Mouse (Mus musculus) small intestine, adult 2 months (tissue): ENCODE measurements at regions not wholly inside any gene's neighbourhood (a gene's known extent, or its start where the extent isn't known, plus 50 kb on each side); places are given as distances from the start of the nearest gene placed in this dataset.

Experiments used
- CTCF ChIP-seq: fragments of 200-500 bp; IDR thresholded peaks from 2 replicates; pipeline ENCODE4 v1.5.1; 2012; ENCODE audit warnings: low read depth, mild to moderate bottlenecking, control low read depth, inconsistent platforms, low read length, moderate library complexity, mixed read lengths; ENCODE audit not compliant: insufficient replicate concordance, insufficient read length; ENCODE audit errors: extremely low read depth
- POLR2A ChIP-seq: fragments of 200-500 bp; IDR thresholded peaks from 2 replicates; pipeline ENCODE4 v1.6.1; 2012; ENCODE audit warnings: low read depth, mild to moderate bottlenecking, control low read depth, inconsistent platforms, low read length, moderate library complexity

GRCm38 (mm10) chr14:105518706-105519105, 260.3 kb downstream of the Ndfip2 start:
- TF ChIP-seq POLR2A, result no peak
- TF ChIP-seq CTCF, result no peak
